Mouse (Mus musculus): ENCODE data around the gene Ginm1. TPM values are rescaled to one million over a fixed set of nuclear protein-coding genes. Genes with fewer than 3 reads are reported as not detected.

Ginm1 gene
- polyA plus RNA-seq, 1 experiment from 2014 or later: 50.0 TPM

DNA sequence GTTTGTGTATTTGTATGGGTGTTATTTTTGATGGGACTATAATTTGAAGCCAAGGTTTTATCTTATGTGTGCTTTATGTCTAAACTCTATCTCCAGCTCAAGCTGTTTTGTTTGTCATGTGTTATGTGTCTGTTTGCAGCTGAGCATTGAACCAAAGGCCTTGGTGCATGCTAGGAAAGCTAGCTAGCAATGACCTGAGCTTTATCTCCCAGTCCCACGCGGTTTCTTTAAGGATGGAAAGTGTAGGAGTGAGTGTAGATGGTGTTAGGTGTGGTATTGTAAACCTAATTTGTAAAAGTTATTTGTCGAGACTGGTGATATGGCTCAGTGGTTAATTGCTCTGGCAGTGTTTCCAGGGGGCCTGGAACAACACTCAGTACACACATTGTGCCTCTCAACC lies 54.7 kb downstream of the Ginm1 start:
- 84% methylated on average over 3 of the region's 3 CpGs for WGBS
- H3K9ac ChIP-seq (replicated peaks): no peak overlapping the region
- H3K36me3 ChIP-seq: peaks cover 10% of the 10 kb centered on the region
- no peak overlapping the region for H3K27ac ChIP-seq (replicated peaks)
- H3K9me3 ChIP-seq: no peaks in the 10 kb centered on the region
- ATAC-seq (replicated peaks): no peak
- H3K4me2 ChIP-seq (replicated peaks): no peak overlapping the region
- H3K27me3 ChIP-seq: no peaks in the 10 kb centered on the region
- H3K4me1 ChIP-seq: no peaks in the 10 kb centered on the region
- no peak overlapping the region for H3K4me3 ChIP-seq

DNA sequence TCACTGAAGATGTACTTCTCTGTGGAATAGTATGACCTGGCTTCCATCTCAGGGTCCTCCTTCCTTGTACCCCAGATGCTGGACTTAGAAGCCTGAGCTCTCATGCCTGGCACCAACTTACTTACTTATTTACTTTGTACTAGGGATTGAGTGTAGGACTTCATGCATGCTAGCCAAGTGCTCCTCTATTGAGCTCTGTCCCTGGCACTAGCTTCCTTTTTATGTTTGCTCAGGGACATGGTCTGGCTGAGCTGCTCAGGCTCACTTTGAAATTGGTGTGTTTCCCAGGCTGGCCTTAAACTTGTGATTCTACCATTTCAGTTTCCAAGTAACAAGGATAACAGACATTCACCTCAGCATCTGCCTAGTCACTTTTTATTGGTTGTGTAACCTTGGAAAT lies 55.5 kb downstream of the Ginm1 start:
- H3K9me3 ChIP-seq: no peaks in the 10 kb centered on the region
- no peak for ATAC-seq (replicated peaks)

DNA sequence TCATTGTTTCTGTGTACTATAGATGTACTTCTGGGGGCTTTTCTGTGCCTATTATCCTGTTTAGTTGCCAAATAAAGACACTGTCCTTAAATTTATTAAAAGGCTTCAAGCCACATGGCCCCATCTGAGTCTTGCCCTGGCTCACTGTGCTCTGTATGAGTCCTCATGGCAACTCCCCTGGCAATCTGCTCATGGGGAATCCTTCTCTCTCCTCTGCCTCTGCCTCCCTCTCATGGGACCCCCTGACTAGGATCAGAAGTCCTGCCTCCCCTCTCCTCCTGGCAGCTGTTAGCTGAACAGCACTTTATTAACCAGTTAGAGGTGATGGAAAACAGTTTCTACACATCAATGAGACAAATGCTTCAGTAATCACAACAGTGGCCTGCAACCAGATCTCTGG lies 61.0 kb downstream of the Ginm1 start:
- no peak for ATAC-seq (replicated peaks)
- Histone ChIP-seq H3K4me1 (peaks cover 16% of the 10 kb centered on the region), H3K4me3 (no peak overlapping the region), H3K27me3 (no peaks in the 10 kb centered on the region), H3K27ac (replicated peaks) (no peak overlapping the region), H3K36me3 (no peaks in the 10 kb centered on the region), H3K9me3 (no peaks in the 10 kb centered on the region), H3K9ac (replicated peaks) (no peak overlapping the region), H3K4me2 (replicated peaks) (no peak overlapping the region)

More for the DNA sequence above, 55.5 kb downstream of the Ginm1 start:
- no peak overlapping the region for H3K4me2 ChIP-seq (replicated peaks)
- H3K4me1 ChIP-seq: no peaks in the 10 kb centered on the region
- H3K36me3 ChIP-seq: peaks cover 7% of the 10 kb centered on the region
- no peaks in the 10 kb centered on the region for H3K27me3 ChIP-seq
- no peak overlapping the region for H3K27ac ChIP-seq (replicated peaks)
- no peak overlapping the region for H3K9ac ChIP-seq (replicated peaks)
- H3K4me3 ChIP-seq: no peak overlapping the region

DNA sequence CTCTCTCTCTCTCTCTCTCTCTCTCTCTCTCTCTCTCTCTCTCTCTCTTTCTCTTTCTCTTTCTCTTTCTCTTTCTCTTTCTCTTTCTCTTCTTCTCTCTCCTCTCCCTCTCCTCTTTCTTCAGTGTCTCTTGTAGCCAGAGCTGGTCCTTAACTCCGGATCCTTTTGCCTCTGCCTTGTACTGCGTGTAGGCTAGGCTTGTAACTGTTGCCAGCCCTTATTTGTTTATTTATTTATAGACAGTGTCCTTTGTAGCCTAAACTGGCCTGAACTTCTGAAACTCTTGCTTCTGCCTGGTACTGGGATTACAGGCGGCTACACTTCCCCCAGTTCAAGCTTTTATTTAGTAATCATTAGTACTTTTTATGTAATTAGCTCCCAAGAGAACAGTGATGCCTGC lies 65.6 kb downstream of the Ginm1 start:
- H3K4me2 ChIP-seq (replicated peaks): peak overlapping the region; percentile 63
- H3K27me3 ChIP-seq: no peaks in the 10 kb centered on the region
- WGBS: 22% methylated on average over 3 of the region's 3 CpGs
- H3K4me1 ChIP-seq: peaks cover 21% of the 10 kb centered on the region
- H3K9ac ChIP-seq (replicated peaks): no peak overlapping the region
- no peaks in the 10 kb centered on the region for H3K36me3 ChIP-seq
- no peak overlapping the region for H3K27ac ChIP-seq (replicated peaks)
- no peak for ATAC-seq (replicated peaks)
- H3K9me3 ChIP-seq: no peaks in the 10 kb centered on the region
- H3K4me3 ChIP-seq: peak overlapping the region; percentile 23

DNA sequence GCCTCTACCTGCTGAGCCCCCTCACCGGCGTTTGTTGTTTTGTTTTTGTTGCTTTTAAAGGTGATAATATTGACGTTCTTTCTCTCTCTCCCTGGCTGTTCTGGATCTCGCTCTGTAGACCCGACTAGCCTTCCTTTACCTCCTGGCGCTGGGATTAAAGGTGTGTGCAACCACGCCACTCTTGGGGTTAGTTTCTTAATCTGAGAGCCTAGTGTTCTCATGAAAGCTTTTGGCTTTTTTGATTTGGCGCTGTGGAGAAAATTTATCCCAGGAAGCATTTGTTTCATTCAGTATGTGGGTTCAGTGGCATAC lies 66.2 kb downstream of the Ginm1 start:
- no peaks in the 10 kb centered on the region for H3K9me3 ChIP-seq
- H3K4me2 ChIP-seq (replicated peaks): peak overlapping the region; percentile 63
- 0 out of 2 replicates have a peak overlapping the region, but pooled peaks have one; percentile 75 for H3K27ac ChIP-seq (replicated peaks)
- peak overlapping the region; percentile 82 for H3K4me3 ChIP-seq
- H3K36me3 ChIP-seq: no peaks in the 10 kb centered on the region
- H3K9ac ChIP-seq (replicated peaks): peak overlapping the region; percentile 79
- ATAC-seq (replicated peaks): no peak
- H3K4me1 ChIP-seq: peaks cover 18% of the 10 kb centered on the region
- 0% methylated on average over 8 of the region's 8 CpGs for WGBS
- H3K27me3 ChIP-seq: no peaks in the 10 kb centered on the region

DNA sequence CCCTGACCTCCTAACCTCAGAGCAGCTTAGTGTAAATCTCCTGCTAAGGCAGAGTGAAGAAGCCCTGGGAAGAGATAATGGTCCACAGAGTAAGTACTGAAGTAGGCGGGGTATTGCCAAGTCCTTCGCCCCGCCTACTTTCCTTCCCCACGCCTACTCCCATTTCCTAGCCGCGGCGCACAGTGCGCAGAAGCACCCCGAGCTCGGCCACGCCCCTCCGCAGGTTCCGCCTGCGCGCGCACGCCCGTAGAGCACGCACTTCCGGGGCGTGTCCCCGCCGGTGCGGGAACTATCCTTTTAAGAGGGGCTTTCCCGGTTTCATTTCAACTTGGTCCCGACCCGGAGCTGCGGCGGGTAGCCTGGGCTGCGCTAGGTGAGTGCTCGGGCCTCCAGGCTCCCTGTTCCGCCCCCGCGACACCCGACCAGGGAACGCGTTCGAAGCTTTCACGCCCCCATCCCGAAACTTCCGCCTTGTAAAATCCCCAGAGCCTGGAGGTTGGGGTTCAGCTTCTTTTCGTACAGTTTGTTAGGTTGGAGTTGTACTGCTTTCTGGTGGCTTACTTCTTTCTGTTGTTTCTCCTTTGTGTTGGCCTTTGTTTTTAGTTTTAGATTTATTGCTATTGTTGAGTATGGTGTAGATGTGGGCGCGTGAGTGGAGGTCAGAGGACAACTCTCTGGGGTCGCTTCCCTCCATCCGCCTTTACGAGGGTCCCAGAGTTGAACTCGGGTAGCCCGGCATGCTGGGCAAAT lies 66.7 kb downstream of the Ginm1 start, which contains the start of gene Katna1:
Katna1 (plus strand) TSS at position 250 of the 750 bp plus-strand sequence.
- under 1% methylated on average over 49 of the region's 49 CpGs for WGBS

More for the DNA sequence above, 66.7 kb downstream of the Ginm1 start, which contains the start of gene Katna1:
- H3K9ac ChIP-seq (replicated peaks): peak within 1 kb of the TSS; percentile 79
- H3K4me2 ChIP-seq (replicated peaks): peak within 1 kb of the TSS; percentile 63
- peaks cover 17% of the 10 kb centered on the region for H3K4me1 ChIP-seq
- H3K9me3 ChIP-seq: no peaks in the 10 kb centered on the region
- peak within 1 kb of the TSS; percentile 75 for H3K27ac ChIP-seq (replicated peaks)
- peak within 1 kb of the TSS; percentile 82 for H3K4me3 ChIP-seq
- ATAC-seq (replicated peaks): peak; percentile 98
- H3K27me3 ChIP-seq: no peaks in the 10 kb centered on the region
- H3K36me3 ChIP-seq: no peaks in the 10 kb centered on the region

Small RNA genes lying within 50 kb of the gene (microRNA-seq; reads per million reads assigned to microRNA genes)
- 0.88 reads per million for gene Mir5104

Other genes starting within 250 kb of the Ginm1 start
- gene Lrp11, start 203.0 kb downstream of the Ginm1 start, polyA plus RNA-seq (2015; fragmentation: Nextera tagmentation; extraction: Ambion mirVana): 41.6 and 43.6 TPM in 2 replicates
- 39.1 and 41.1 TPM in 2 replicates for gene Nup43, start 125.3 kb downstream of the Ginm1 start, polyA plus RNA-seq (2015; fragmentation: Nextera tagmentation; extraction: Ambion mirVana)
- 163 and 164 TPM in 2 replicates for gene Pcmt1, start 111.7 kb downstream of the Ginm1 start, polyA plus RNA-seq (2015; fragmentation: Nextera tagmentation; extraction: Ambion mirVana)
- gene Lats1, start 111.6 kb downstream of the Ginm1 start, polyA plus RNA-seq (2015; fragmentation: Nextera tagmentation; extraction: Ambion mirVana): 10.5 and 10.8 TPM in 2 replicates
- 41.8 and 42.5 TPM in 2 replicates for gene Katna1, start 66.8 kb downstream of the Ginm1 start, polyA plus RNA-seq (2015; fragmentation: Nextera tagmentation; extraction: Ambion mirVana)
- 53.4 and 58.2 TPM in 2 replicates for gene Ppil4, start 67 bp upstream of the Ginm1 start, polyA plus RNA-seq (2015; fragmentation: Nextera tagmentation; extraction: Ambion mirVana)
- gene Zc3h12d, start 39.6 kb upstream of the Ginm1 start, polyA plus RNA-seq (2015; fragmentation: Nextera tagmentation; extraction: Ambion mirVana): 0.04 and 0.10 TPM in 2 replicates
- gene Tab2, start 163.4 kb upstream of the Ginm1 start, polyA plus RNA-seq (2015; fragmentation: Nextera tagmentation; extraction: Ambion mirVana): 15.3 and 15.5 TPM in 2 replicates